14 mouse cellular contexts compared by ENCODE assay signal in the genomic region with DNA sequence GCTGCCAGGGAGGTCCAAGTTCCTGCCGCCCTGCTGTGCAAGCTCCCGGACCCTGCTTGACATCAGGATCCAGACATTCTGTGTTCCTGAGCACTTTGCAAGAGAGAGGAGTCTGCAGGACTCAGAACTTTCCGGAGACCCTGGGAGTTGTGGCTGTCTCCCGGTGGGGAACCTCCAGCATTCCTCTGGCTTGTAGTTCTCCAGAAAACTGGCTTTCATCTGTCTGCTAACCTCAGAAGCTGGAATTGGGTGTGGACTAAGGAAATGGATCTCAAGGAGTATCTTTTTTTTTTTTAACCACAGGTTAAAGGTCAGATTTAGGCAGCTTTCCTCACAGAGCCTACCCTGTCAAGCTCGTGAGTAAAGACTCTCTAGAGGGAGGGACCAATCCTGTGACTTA.
"Had no signal": no experiment of that assay in that cellular context is flagged by ENCODE, and none has a peak within 500 bp of the region (broad histone marks: within the 10 kb centered on the region; RNA-seq: fewer than 3 reads in every experiment).

No protein-coding gene starts in this region.

- H3K4me2 ChIP-seq: limb, embryonic 15.5 days; liver, embryonic 13.5 days; lung, embryonic 15.5 days; midbrain, embryonic 12.5 days had no signal

- H3K9me3 ChIP-seq: limb, embryonic 15.5 days; liver, embryonic 13.5 days; lung, embryonic 15.5 days; megakaryocyte, embryonic 14.5 days; midbrain, embryonic 12.5 days had no signal

- H3K27me3 ChIP-seq: limb, embryonic 15.5 days; lung, embryonic 15.5 days; megakaryocyte, embryonic 14.5 days had no signal

- DNase-seq: kidney, postnatal 10 days; kidney, postnatal 4 days; liver, embryonic 13.5 days; liver, postnatal 0 days; lung, postnatal 14 days; thymus, adult 2 months; thymus, postnatal 25 days had no signal

- H3K36me3 ChIP-seq: limb, embryonic 15.5 days; liver, embryonic 13.5 days; lung, embryonic 15.5 days; midbrain, embryonic 12.5 days had no signal

- H3K9ac ChIP-seq: limb, embryonic 15.5 days; liver, embryonic 13.5 days; liver, postnatal 0 days; lung, embryonic 15.5 days; midbrain, embryonic 12.5 days had no signal

- H3K27ac ChIP-seq: layer of hippocampus, adult 2 months; left cerebral cortex, adult 2 months; limb, embryonic 15.5 days; liver, embryonic 13.5 days; lung, embryonic 15.5 days; macrophage; midbrain, embryonic 12.5 days had no signal

- H3K4me3 ChIP-seq: layer of hippocampus, adult 2 months; left cerebral cortex, adult 2 months; limb, embryonic 15.5 days; liver, embryonic 13.5 days; lung, embryonic 15.5 days; megakaryocyte, embryonic 14.5 days; midbrain, embryonic 12.5 days had no signal

- ATAC-seq: liver, postnatal 0 days had no signal
